Mouse (Mus musculus) lung, adult 2 months (tissue): ENCODE results near the gene Olfr33.

Source experiments
- CTCF ChIP-seq: fragments of 200-500 bp; IDR thresholded peaks from 2 replicates; pipeline ENCODE4 v1.5.1; 2011; ENCODE audit warnings: mild to moderate bottlenecking, low read length, control low read depth; ENCODE audit not compliant: insufficient read depth
- POLR2A ChIP-seq: fragments of 200-500 bp; IDR thresholded peaks from 2 replicates; pipeline ENCODE4 v1.6.1; 2011; ENCODE audit warnings: low read depth, mild to moderate bottlenecking, control low read depth, low read length, borderline replicate concordance; ENCODE audit errors: extremely low read depth

DNA sequence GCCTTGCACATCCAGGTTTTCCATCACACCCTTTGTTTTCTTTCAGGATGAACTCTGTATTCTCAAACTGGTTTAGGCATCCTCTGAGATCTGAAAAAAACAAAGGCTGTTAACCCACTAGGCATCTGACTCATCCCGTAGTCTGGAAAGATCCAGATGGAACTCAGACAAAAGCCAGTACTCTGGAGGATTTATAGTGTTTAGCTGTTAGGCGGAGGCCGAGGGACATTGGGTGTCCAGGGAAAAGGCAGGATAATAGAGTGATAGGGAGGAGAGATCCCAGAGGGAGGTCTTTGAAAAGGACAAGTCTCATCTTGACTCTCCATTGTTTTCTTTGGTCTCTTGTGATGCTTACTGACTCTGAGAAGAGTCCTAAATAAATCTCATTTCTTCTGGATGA lies 54.3 kb downstream of the Olfr33 start, which contains the start of gene Olfr556:
- TF ChIP-seq CTCF (no peak), POLR2A (no peak)
